Mouse (Mus musculus) B cell, adult (primary cell): ENCODE results near the gene Utp15. TPM values are rescaled to one million over a fixed set of nuclear protein-coding genes. Genes with fewer than 3 reads are reported as not detected.

Experiments used
- total RNA-seq: library from RNA; stranded (reverse); gene quantifications from 4 replicates; pipeline ENCODE4 v1.2.4, GENCODE M21; 2023; ENCODE audit not compliant: inconsistent age

Gene Utp15
- 72.2 to 78.5 TPM (median 74.1 TPM) in 4 replicates for total RNA-seq

DNA sequence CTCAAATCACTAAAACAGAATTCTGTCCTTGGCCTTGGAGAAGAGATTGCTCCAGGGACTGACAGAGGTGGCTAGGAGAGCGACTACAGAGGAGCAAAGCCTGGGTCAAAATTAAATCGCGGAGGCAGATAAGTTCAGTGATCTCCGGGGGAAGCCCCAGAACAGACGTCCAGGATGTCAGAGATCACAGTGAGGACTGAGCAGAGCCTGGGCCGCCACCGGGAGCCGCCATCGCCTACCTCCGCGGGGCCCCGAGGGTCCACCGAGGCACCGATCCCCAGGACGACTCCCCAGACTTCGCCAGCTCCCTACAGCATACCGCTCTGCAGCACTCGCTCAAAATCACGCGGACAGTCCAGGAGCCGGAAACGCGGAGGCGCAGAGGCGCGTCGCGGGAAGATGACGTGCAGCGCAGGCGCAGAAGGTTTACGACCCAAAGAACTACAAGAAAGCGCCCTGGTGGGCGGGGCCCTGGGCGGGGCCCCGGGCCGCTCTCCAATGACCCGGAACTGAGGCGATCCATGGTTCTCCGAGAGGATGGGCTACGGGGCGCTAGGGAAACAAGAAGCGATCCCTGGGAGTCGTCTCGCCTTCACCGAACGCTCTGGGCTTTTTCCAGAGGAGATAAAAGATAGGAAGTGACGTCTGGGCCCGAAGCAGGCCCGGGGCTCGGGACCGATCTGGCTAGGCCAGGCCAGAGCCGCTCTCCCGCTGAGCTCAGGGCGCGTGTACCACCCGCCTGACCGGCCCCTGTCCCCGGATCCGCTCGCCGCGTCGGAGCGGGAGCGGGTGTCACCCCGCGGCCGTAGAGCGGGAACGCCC lies at the start of gene Utp15, which contains the start of gene Ankra2:
Gene Utp15 (minus strand): TSS at position 406 of the 822 bp plus-strand sequence.
Gene Ankra2 (plus strand): TSS at position 439 of the 822 bp plus-strand sequence.

DNA sequence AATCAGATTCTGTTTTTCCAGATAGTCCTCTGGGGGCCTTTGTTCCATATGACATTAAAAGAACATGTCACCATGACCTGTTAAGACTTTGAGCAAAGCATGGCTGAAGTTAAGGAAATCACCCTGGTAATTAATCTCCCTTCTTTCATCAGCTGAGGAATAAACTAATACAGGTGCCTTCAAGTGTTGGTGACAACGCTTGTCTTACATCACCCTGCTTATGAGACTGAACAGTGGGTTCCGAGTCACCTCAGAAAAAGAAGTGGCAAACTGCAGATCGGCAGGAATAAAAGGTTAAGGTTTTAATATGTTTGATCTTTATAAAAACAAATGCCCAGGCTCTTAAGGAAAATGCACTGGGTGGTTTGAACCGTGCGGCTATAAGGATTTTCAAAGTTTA lies 16.8 kb upstream of the Utp15 start, which contains the start of gene Gm21976:
Gene Gm21976 (plus strand): TSS at position 202 of the 400 bp plus-strand sequence.

DNA sequence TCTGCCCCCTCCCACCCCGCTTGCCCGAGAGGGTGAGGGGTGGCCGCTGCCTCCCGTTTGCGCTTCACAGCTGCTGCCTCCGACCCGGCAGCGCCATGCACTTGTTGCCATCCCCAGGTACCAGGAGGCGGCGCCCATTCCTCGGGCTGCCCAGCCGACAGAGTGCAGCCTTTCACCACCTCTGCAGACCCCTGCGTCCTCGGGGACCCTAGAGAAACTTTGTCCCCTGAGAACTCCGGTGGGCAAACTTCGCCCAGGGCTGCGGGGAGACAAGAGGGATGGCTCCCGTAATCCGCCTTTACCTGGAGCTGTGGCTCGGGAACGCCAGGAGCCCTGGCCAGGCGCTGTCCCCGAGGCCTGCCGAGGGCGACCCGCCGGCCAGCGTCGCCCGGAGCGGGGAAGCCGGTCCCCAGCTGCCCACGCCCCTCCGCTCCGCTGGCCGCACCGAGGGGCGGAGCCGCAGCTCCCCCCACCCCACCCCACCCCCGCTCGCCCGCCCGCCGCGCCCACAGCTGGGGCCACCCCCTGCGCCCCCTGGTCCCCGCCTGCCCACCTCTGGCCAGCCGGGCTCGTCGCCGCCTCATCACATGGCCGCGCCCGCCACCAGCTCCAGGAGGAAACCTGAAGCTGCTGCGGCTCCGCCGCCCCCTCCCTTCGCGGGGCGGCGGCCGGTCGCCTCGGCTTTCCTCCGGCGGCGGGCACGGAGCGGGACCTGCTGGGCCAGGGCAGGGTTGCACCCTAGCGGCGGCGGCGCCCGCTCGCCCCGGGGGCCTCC lies 56.9 kb downstream of the Utp15 start, which contains the start of gene Arhgef28:
Gene Arhgef28 (minus strand): TSS at position 669 of the 775 bp plus-strand sequence.

Other genes with a start within 250 kb of the Utp15 start
- gene Arhgef28, start 56.6 kb downstream of the Utp15 start, total RNA-seq, result not detected in 4 replicates
- gene Ankra2, start within 50 bp of the Utp15 start, total RNA-seq, result 29.4 to 37.8 TPM (median 33.6 TPM) in 4 replicates
- gene Gm21976, start 16.8 kb upstream of the Utp15 start, total RNA-seq, result not detected in 4 replicates
- gene Btf3, start 54.0 kb upstream of the Utp15 start, total RNA-seq, result 407 to 450 TPM (median 423 TPM) in 4 replicates
- 0.12 TPM in 1 of 4 replicates, not detected in the others for gene Foxd1, start 91.2 kb upstream of the Utp15 start, total RNA-seq
- not detected in 4 replicates for gene Gm10320, start 229.0 kb upstream of the Utp15 start, total RNA-seq